Mouse (Mus musculus) kidney, adult 10 weeks (tissue): ENCODE data around the gene Wdr95. TPM values are rescaled to one million over a fixed set of nuclear protein-coding genes. Genes with fewer than 3 reads are reported as not detected.

Experiments used
- polyA plus RNA-seq: library from polyadenylated mRNA; stranded (reverse); fragments of 350-450 nt; fragmentation: Illumina TruSeq; extraction: RNeasy Lipid Tissue Mini Kit (QIAGEN cat#74804); gene quantifications from one replicate; pipeline ENCODE4 v1.2.3, GENCODE M21; 2014; ENCODE audit warnings: low read depth, low replicate concordance

Wdr95 gene
- not detected for polyA plus RNA-seq

GRCm38 (mm10) chr5:149527999-149528729 is at the start of gene Wdr95:
Wdr95 (plus strand) TSS chr5:149528679.

GRCm38 (mm10) chr5:149636075-149636920 is 107.8 kb downstream of the Wdr95 start, which contains the start of gene Hsph1:
Hsph1 (minus strand) TSS chr5:149636376.

Other genes with a start within 250 kb of the Wdr95 start
- 0.73 TPM for gene Medag, start 116.9 kb upstream of the Wdr95 start, polyA plus RNA-seq
- gene Tex26, start 89.0 kb upstream of the Wdr95 start, polyA plus RNA-seq, result not detected
- 279 TPM for gene Hsph1, start 107.7 kb downstream of the Wdr95 start, polyA plus RNA-seq
- gene B3glct, start 149.6 kb downstream of the Wdr95 start, polyA plus RNA-seq, result 14.6 TPM